Mouse (Mus musculus): ENCODE measurements at regions not wholly inside any gene's neighbourhood (a gene's known extent, or its start where the extent isn't known, plus 50 kb on each side); places are given as distances from the start of the nearest gene placed in this dataset.

DNA sequence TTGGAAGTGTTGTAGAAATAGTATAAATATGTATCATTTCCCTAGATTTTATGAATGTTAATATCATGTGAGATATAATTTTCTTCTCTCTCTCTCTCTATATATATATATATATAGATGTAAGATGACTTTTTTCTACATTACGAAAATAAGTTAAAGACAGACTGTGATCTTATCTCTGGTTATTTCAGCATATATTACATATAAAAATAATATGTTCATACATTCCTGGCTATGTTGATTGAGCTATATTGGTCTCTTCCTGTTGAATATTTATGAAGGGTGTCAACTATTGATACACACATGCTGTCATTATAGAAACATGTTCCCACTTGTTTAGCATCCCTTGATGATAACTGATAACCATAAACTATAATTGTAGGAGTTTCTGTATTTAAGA, 793.2 kb upstream of the Fat3 start:
- 88% methylated on average over 1 of the region's 1 CpGs for WGBS
- Histone ChIP-seq H3K9me3 (ENCODE audit: control insufficient read depth) (no peaks in the 10 kb centered on the region), H3K27me3 (replicated peaks; ENCODE audit: control insufficient read depth, insufficient read depth, low read length) (no peaks in the 10 kb centered on the region), H3K36me3 (ENCODE audit: control insufficient read depth, insufficient read depth) (no peaks in the 10 kb centered on the region), H3K4me3 (ENCODE audit: low read depth, low read length) (no peak overlapping the region), H3K27ac (ENCODE audit: low read depth, low read length) (no peak overlapping the region), H3K4me1 (replicated peaks; ENCODE audit: control insufficient read depth, insufficient read depth, low read length) (no peaks in the 10 kb centered on the region), H3K9ac (ENCODE audit: low read depth, low read length) (no peak overlapping the region), H3K4me2 (replicated peaks; ENCODE audit: low read depth) (no peak overlapping the region)
- no peak for ATAC-seq
- no peak for TF ChIP-seq CTCF (IDR thresholded peaks at IDR 0.05; ENCODE audit: low read depth)

DNA sequence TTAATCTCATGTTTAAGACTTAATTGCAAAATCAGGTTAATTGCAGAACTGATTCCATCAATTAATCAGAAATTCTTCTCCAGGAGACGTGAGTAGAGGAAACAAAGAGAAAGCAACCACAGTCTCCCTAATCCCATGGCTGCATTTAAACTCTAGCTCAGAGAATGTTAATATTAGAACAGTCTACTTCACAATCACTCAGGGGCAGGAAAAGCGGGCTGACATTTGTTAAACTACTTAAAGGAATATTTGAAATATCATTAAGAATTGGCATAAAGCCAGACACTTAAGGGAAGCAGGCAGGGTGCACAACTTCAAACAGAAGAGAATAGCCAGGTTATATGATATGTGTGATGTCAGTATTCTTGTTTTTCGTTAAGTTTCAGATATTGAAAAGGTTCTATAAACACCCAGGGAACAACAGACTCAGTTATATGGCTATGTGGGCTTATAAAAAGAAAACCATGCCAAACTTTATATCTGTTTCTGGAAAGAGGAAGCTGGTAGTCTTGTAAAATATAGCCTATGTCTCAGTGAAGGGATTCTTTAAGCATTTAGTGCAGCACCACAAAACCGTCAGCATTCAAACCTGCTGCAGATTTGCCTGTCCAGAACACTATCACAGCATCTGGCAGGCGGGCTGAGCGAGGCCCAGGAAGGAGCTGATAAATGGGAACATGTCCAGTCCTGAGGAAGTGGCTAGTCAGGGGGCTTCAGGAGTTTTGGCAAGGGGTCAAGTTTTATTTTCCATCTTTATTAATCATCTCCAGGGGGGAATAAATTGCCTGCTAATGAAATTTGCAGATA, 787.9 kb upstream of the Fat3 start:
- H3K9me3 ChIP-seq (ENCODE audit: control insufficient read depth), result no peaks in the 10 kb centered on the region
- no peak overlapping the region for H3K9ac ChIP-seq (ENCODE audit: low read depth, low read length)
- no peaks in the 10 kb centered on the region for H3K4me1 ChIP-seq (replicated peaks; ENCODE audit: control insufficient read depth, insufficient read depth, low read length)
- no peak overlapping the region for H3K4me3 ChIP-seq (ENCODE audit: low read depth, low read length)
- TF ChIP-seq CTCF (IDR thresholded peaks at IDR 0.05; ENCODE audit: low read depth), result no peak
- ATAC-seq, result no peak
- no peaks in the 10 kb centered on the region for H3K36me3 ChIP-seq (ENCODE audit: control insufficient read depth, insufficient read depth)
- WGBS, result 38% methylated on average over 6 of the region's 6 CpGs
- H3K27me3 ChIP-seq (replicated peaks; ENCODE audit: control insufficient read depth, insufficient read depth, low read length), result no peaks in the 10 kb centered on the region
- no peak overlapping the region for H3K27ac ChIP-seq (ENCODE audit: low read depth, low read length)
- no peak overlapping the region for H3K4me2 ChIP-seq (replicated peaks; ENCODE audit: low read depth)

DNA sequence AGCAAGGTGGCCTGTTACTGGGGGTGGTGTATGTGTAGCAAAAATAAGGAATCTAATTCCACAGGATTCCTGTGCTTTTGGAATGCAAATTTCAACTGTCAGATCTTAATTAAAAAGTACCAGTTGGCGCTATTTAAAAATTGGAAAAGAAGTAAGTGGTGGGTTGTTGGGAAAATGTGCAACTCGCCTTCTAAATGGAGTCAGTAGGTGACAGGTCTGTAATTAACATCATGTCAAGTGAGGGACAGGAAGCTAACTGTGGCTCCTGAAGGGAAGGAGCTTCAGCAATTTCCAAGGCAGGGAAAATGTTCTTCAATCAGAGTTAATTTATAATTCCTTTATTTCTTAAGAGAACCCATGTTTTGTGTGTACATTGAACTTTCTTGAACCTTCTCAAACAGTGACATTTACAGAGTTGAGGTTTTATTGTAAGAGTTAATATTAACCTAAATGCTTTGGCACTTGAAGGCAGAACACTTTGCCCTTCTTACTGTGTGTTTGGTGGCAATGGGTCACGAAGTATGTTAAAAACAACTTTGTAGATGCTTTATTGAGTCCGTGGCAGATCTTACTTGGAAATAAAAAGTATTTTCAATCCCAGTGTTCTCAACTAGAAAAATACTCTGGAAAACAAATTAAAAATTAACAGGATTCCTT, 778.4 kb upstream of the Fat3 start:
- no peak for ATAC-seq
- H3K4me3 ChIP-seq (ENCODE audit: low read depth, low read length), result no peak overlapping the region

DNA sequence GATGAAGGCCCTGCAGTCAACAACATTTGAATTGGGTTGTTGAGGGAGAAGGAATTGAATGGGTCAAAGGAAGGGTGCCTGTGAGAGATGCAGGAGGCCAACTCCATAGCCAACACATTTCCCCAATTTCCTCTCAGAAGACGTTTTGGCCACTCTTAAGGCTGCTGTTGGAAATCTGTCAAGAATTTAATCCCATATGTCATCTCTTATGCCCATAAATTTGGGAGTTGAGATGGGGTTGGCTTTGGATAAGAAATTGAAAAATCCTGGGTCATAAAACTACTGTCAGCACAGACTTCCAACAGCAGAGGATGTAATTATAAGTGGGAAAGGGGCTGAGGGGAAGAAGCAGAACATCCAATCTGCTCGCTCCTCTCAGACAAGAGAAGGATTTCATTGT, 771.5 kb upstream of the Fat3 start:
- WGBS, result 63% methylated on average over 2 of the region's 2 CpGs

More for the DNA sequence above, 778.4 kb upstream of the Fat3 start:
- Histone ChIP-seq H3K27ac (ENCODE audit: low read depth, low read length) (no peak overlapping the region), H3K4me2 (replicated peaks; ENCODE audit: low read depth) (no peak overlapping the region), H3K9me3 (ENCODE audit: control insufficient read depth) (no peaks in the 10 kb centered on the region), H3K9ac (ENCODE audit: low read depth, low read length) (no peak overlapping the region), H3K27me3 (replicated peaks; ENCODE audit: control insufficient read depth, insufficient read depth, low read length) (no peaks in the 10 kb centered on the region), H3K36me3 (ENCODE audit: control insufficient read depth, insufficient read depth) (no peaks in the 10 kb centered on the region), H3K4me1 (replicated peaks; ENCODE audit: control insufficient read depth, insufficient read depth, low read length) (no peaks in the 10 kb centered on the region)
- TF ChIP-seq CTCF (IDR thresholded peaks at IDR 0.05; ENCODE audit: low read depth), result no peak
- 66% methylated on average over 4 of the region's 4 CpGs for WGBS

DNA sequence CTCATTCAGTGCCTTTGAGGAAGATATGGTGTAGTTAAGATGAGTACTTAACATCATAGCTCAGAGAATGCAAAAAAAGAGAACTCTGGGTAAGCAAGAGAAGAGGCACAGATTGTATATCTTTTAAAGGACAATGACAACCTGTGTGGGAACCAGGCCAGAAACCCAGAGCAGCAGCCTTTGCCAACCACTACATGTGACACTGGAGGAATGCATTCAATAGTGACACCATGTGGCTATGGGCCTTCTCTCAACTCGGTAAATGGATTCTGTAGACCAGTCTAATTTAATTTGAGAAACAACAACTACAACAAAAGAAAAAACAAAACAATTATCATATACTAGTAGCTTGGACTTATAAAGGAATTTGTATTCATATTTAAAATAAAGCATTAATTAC, 768.5 kb upstream of the Fat3 start:
- no peak overlapping the region for H3K4me2 ChIP-seq (replicated peaks; ENCODE audit: low read depth)
- no peak overlapping the region for H3K9ac ChIP-seq (ENCODE audit: low read depth, low read length)
- H3K27ac ChIP-seq (ENCODE audit: low read depth, low read length), result no peak overlapping the region
- H3K4me1 ChIP-seq (replicated peaks; ENCODE audit: control insufficient read depth, insufficient read depth, low read length), result no peaks in the 10 kb centered on the region
- WGBS, result 63% methylated on average over 1 of the region's 1 CpGs
- H3K9me3 ChIP-seq (ENCODE audit: control insufficient read depth), result no peaks in the 10 kb centered on the region
- no peak overlapping the region for H3K4me3 ChIP-seq (ENCODE audit: low read depth, low read length)
- H3K27me3 ChIP-seq (replicated peaks; ENCODE audit: control insufficient read depth, insufficient read depth, low read length), result no peaks in the 10 kb centered on the region
- H3K36me3 ChIP-seq (ENCODE audit: control insufficient read depth, insufficient read depth), result no peaks in the 10 kb centered on the region
- TF ChIP-seq CTCF (IDR thresholded peaks at IDR 0.05; ENCODE audit: low read depth), result peak; percentile 57
- ATAC-seq, result no peak

More for the DNA sequence above, 771.5 kb upstream of the Fat3 start:
- no peak overlapping the region for H3K9ac ChIP-seq (ENCODE audit: low read depth, low read length)
- no peaks in the 10 kb centered on the region for H3K36me3 ChIP-seq (ENCODE audit: control insufficient read depth, insufficient read depth)
- H3K27ac ChIP-seq (ENCODE audit: low read depth, low read length), result no peak overlapping the region
- H3K27me3 ChIP-seq (replicated peaks; ENCODE audit: control insufficient read depth, insufficient read depth, low read length), result no peaks in the 10 kb centered on the region
- H3K4me2 ChIP-seq (replicated peaks; ENCODE audit: low read depth), result no peak overlapping the region
- no peak overlapping the region for H3K4me3 ChIP-seq (ENCODE audit: low read depth, low read length)
- no peaks in the 10 kb centered on the region for H3K4me1 ChIP-seq (replicated peaks; ENCODE audit: control insufficient read depth, insufficient read depth, low read length)
- TF ChIP-seq CTCF (IDR thresholded peaks at IDR 0.05; ENCODE audit: low read depth), result no peak
- ATAC-seq, result no peak
- H3K9me3 ChIP-seq (ENCODE audit: control insufficient read depth), result no peaks in the 10 kb centered on the region

DNA sequence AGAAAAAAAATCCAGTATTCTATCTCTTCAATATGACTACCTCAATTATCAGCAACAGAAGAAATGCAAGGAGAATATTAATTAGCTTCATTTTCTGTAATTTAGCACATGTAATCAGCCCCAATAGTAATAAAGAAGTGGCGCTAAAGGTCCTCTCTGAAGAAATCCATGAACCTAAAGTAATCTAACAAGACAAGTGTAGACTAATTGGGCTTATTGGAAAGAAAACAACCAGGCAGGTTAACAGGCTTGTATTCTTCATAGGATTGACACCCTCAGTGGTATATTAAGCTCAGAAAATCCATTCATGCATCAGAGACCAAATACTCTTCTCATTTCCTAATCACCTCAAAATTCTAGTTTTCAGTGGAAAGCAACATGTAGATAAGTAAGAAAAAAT, 756.1 kb upstream of the Fat3 start:
- H3K27me3 ChIP-seq (replicated peaks; ENCODE audit: control insufficient read depth, insufficient read depth, low read length), result no peaks in the 10 kb centered on the region
- H3K4me2 ChIP-seq (replicated peaks; ENCODE audit: low read depth), result no peak overlapping the region
- H3K4me1 ChIP-seq (replicated peaks; ENCODE audit: control insufficient read depth, insufficient read depth, low read length), result no peaks in the 10 kb centered on the region
- H3K4me3 ChIP-seq (ENCODE audit: low read depth, low read length), result no peak overlapping the region
- ATAC-seq, result no peak
- 72% methylated on average over 1 of the region's 1 CpGs for WGBS
- no peaks in the 10 kb centered on the region for H3K9me3 ChIP-seq (ENCODE audit: control insufficient read depth)
- TF ChIP-seq CTCF (IDR thresholded peaks at IDR 0.05; ENCODE audit: low read depth), result no peak
- no peak overlapping the region for H3K27ac ChIP-seq (ENCODE audit: low read depth, low read length)
- no peak overlapping the region for H3K9ac ChIP-seq (ENCODE audit: low read depth, low read length)
- H3K36me3 ChIP-seq (ENCODE audit: control insufficient read depth, insufficient read depth), result no peaks in the 10 kb centered on the region

All from intestine, postnatal 0 days (tissue).